Mouse (Mus musculus): ENCODE results near the gene Elmo3. TPM values are rescaled to one million over a fixed set of nuclear protein-coding genes. Genes with fewer than 3 reads are reported as not detected.

Gene Elmo3
- polyA plus RNA-seq, 3 experiments from 2014 or later: 3.9 to 11.8 (median 9.5) TPM

DNA sequence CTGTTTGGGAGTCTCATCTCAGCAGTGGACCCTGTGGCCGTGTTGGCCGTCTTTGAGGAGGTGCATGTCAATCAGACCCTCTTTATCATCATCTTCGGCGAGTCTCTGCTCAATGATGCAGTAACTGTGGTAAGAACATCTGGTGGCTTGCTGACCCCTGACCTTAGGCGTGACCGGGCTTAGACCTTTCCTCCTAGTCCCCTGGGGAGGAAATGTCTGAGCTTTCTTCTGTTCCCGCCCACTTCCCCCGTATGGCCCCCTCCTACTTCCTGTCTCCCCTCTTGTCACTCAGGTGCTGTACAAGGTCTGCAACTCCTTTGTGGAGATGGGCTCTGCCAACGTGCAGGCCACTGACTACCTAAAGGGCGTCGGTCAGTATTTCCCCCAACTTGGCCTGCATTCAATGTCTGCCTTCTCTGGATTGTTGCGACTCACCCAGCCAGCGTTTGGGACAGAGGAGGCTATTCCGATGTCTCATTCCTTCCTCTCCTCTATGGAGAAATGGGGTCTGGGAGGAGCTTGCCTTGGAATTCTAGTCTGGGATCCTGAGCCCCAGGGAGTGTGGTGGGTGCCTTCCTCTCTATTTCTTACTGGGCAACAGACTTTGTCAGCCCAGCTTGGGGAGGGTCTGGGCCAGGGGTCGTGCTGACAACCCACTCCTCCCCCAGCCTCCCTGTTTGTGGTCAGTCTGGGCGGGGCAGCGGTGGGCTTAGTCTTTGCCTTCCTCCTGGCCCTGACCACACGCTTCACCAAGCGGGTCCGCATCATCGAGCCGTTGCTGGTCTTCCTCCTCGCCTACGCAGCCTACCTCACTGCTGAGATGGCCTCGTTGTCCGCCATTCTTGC, 50.0 kb downstream of the Elmo3 start:
- ATAC-seq: no peak

DNA sequence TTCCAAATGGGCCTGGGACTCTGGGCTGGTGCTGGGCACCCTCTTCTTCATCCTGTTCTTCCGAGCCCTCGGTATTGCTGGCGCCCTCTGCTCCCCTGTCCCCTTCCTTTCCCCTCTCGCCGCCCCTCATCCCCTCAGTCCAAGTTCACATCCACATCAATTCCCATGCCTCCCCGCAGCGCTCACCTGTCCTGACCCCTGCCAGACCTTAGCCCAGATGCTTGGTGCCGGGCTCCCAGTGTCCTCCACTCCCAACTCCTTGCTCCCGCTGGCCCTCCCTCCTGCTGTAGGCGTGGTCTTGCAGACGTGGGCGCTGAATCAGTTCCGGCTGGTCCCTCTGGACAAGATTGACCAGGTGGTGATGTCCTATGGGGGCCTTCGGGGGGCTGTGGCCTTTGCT, 51.3 kb downstream of the Elmo3 start:
- ATAC-seq: no peak

DNA sequence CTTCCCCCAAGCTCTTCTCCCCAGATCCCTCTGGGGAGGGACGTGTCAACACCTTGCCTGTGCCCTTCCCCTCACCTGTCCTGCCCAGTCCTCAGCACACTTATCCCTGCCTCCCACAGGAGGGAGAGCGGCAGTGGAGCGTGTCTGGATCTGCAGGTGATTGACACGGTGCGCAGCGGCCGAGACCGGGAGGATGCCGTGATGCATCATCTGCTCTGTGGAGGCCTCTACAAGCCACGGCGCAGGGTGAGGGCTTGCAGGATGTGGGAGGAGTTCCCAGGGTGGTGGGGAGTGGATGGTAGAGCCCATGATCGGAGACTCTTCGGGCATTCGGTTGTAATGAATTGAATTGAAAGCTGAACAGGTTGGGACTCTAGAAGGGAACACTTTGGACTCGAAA, 53.8 kb downstream of the Elmo3 start:
- ATAC-seq: no peak

DNA sequence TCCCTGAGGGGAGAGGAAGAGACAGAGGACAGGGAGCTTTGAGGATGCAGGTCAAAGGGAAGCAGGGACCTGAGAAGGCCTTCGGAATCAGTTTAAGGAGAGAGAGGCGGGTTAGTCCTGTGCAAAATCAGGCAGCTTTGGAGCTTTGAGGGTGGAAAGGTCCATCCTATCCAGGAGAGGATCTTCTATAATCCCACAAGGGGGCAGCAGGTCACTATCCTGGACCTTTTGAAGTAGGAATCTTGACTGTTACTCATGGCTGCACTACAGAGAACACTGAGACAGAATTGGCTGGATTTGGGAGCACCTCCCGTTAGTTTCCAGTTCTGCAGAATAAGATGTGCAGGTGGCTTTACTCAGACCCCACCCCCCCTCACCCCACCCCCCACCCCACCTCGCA, 54.2 kb downstream of the Elmo3 start:
- ATAC-seq: no peak

Other genes starting within 250 kb of the Elmo3 start
- not detected for gene Ces3b, start 221.8 kb upstream of the Elmo3 start, polyA plus RNA-seq (2017; shearing (Covaris generic))
- gene Ces4a, start 173.8 kb upstream of the Elmo3 start, polyA plus RNA-seq (2017; shearing (Covaris generic)): not detected
- gene Cbfb, start 134.9 kb upstream of the Elmo3 start, polyA plus RNA-seq (2017; shearing (Covaris generic)): 10 to 100 TPM; 34.4 to 53.8 (median 42.1) TPM
- 10 to 100 TPM; 11.1 to 14.6 (median 12.1) TPM for gene D230025D16Rik, start 80.5 kb upstream of the Elmo3 start, polyA plus RNA-seq (2017; shearing (Covaris generic))
- gene B3gnt9, start 50.4 kb upstream of the Elmo3 start, polyA plus RNA-seq (2017; shearing (Covaris generic)): under 1 TPM; 0.51 to 0.97 (median 0.87) TPM
- gene Tradd, start 41.0 kb upstream of the Elmo3 start, polyA plus RNA-seq (2017; shearing (Covaris generic)): 10 to 100 TPM; 54.1 to 78.8 (median 58.2) TPM
- 10 to 100 TPM; 18.5 to 24.7 (median 18.5) TPM for gene Fbxl8, start 41.0 kb upstream of the Elmo3 start, polyA plus RNA-seq (2017; shearing (Covaris generic))
- gene Hsf4, start 35.8 kb upstream of the Elmo3 start, polyA plus RNA-seq (2017; shearing (Covaris generic)): under 1 TPM in 1 of 3 experiments, not detected in 2; 0.34 TPM
- under 1 TPM in 1 of 3 experiments, not detected in 2; 0.26 TPM for gene Nol3, start 29.5 kb upstream of the Elmo3 start, polyA plus RNA-seq (2017; shearing (Covaris generic))
- 1 to 10 TPM; 1.2 to 2.5 (median 2.1) TPM for gene 4931428F04Rik, start 15.7 kb upstream of the Elmo3 start, polyA plus RNA-seq (2017; shearing (Covaris generic))
- gene Exoc3l, start 9.5 kb upstream of the Elmo3 start, polyA plus RNA-seq (2017; shearing (Covaris generic)): under 1 TPM in 2 of 3 experiments, not detected in 1; 0.38 to 0.60 TPM
- 10 to 100 TPM; 54.2 to 61.3 (median 55.9) TPM for gene E2f4, start 7.9 kb upstream of the Elmo3 start, polyA plus RNA-seq (2017; shearing (Covaris generic))
- gene Lrrc29, start 20.7 kb downstream of the Elmo3 start, polyA plus RNA-seq (2017; shearing (Covaris generic)): 1 to 10 TPM; 1.8 to 4.2 (median 3.2) TPM
- gene Tmem208, start 20.8 kb downstream of the Elmo3 start, polyA plus RNA-seq (2017; shearing (Covaris generic)): 100 to 1,000 TPM; 136 to 151 (median 144) TPM
- gene Fhod1, start 42.4 kb downstream of the Elmo3 start, polyA plus RNA-seq (2017; shearing (Covaris generic)): 1 to 10 TPM; 3.1 to 3.5 (median 3.2) TPM
- gene Slc9a5, start 43.2 kb downstream of the Elmo3 start, polyA plus RNA-seq (2017; shearing (Covaris generic)): 1 to 10 TPM in 1 of 3 experiments, under 1 TPM in 2; 0.28 to 1.3 (median 0.42) TPM
- gene Plekhg4, start 67.7 kb downstream of the Elmo3 start, polyA plus RNA-seq (2017; shearing (Covaris generic)): under 1 TPM in 1 of 3 experiments, not detected in 2; 0.11 TPM
- gene Kctd19, start 107.9 kb downstream of the Elmo3 start, polyA plus RNA-seq (2017; shearing (Covaris generic)): not detected
- gene Lrrc36, start 108.0 kb downstream of the Elmo3 start, polyA plus RNA-seq (2017; shearing (Covaris generic)): not detected
- gene Tppp3, start 165.9 kb downstream of the Elmo3 start, polyA plus RNA-seq (2017; shearing (Covaris generic)): 1 to 10 TPM in 1 of 3 experiments, under 1 TPM in 1, not detected in 1; 0.48 to 2.2 TPM
- gene Zdhhc1, start 191.3 kb downstream of the Elmo3 start, polyA plus RNA-seq (2017; shearing (Covaris generic)): 1 to 10 TPM; 1.1 to 2.2 (median 1.8) TPM
- gene Hsd11b2, start 213.2 kb downstream of the Elmo3 start, polyA plus RNA-seq (2017; shearing (Covaris generic)): not detected